Mouse (Mus musculus) hindbrain, postnatal 0 days (tissue): ENCODE measurements around the gene Snca. TPM values are rescaled to one million over a fixed set of nuclear protein-coding genes. Genes with fewer than 3 reads are reported as not detected.
"Not testable (repeated sequence)": the region's sequence is repeated elsewhere in the genome, so short reads cannot be mapped to it uniquely, and the experiment has no call there.

ENCODE experiments used
- ATAC-seq: fragments of 200-750 bp; cut with Nextera tagmentation; 2 replicates; pipeline ENCODE4 v1.8.0; 2017; ENCODE audit warnings: mild to moderate bottlenecking, moderate TSS enrichment, moderate library complexity
- DNase-seq: peaks from one replicate; pipeline ENCODE4 v3.0.0-alpha.2; 2015; ENCODE audit warnings: low spot score
- H3K27ac ChIP-seq: fragments of 300-500 bp; sonication (generic); 2 replicates; pipeline ENCODE4 v1.5.1; 2014; ENCODE audit warnings: mild to moderate bottlenecking
- H3K27me3 ChIP-seq: fragments of 300-500 bp; sonication (generic); 2 replicates; pipeline ENCODE4 v1.6.1; 2014; ENCODE audit warnings: low read length, mixed read lengths; ENCODE audit not compliant: insufficient read depth
- H3K36me3 ChIP-seq: fragments of 300-500 bp; sonication (generic); 2 replicates; pipeline ENCODE4 v1.6.1; 2014; ENCODE audit warnings: low read length, mixed read lengths; ENCODE audit not compliant: insufficient read depth
- H3K4me1 ChIP-seq: fragments of 300-500 bp; sonication (generic); 2 replicates; pipeline ENCODE4 v1.6.1; 2014; ENCODE audit warnings: antibody characterized with exemption, low read length, mixed read lengths; ENCODE audit not compliant: insufficient read depth
- H3K4me2 ChIP-seq: fragments of 300-500 bp; sonication (generic); 2 replicates; pipeline ENCODE4 v1.6.1; 2014; ENCODE audit warnings: low read depth, mild to moderate bottlenecking, low read length, moderate library complexity, mixed read lengths
- H3K4me3 ChIP-seq: fragments of 300-500 bp; sonication (generic); 2 replicates; pipeline ENCODE4 v1.5.1; 2014; ENCODE audit warnings: low read length
- H3K9ac ChIP-seq: fragments of 300-500 bp; sonication (generic); replicated peaks from 2 replicates; pipeline ENCODE4 v1.6.1; 2014; ENCODE audit warnings: mild to moderate bottlenecking, low read length, moderate library complexity, mixed read lengths
- H3K9me3 ChIP-seq: fragments of 300-500 bp; sonication (generic); 2 replicates; pipeline ENCODE4 v1.6.1; 2016; ENCODE audit warnings: low read length, mixed read lengths
- CTCF ChIP-seq: IDR thresholded peaks from 2 replicates; pipeline ENCODE4 v1.5.1; 2016; ENCODE audit warnings: antibody characterized with exemption, control low read depth, low read depth
- WGBS: fragments of 180-500 bp; shearing (Covaris S2); extraction: QIAGEN DNeasy Blood & Tissue Kit; methylation state at CpG from one replicate; pipeline ENCODE4 v1.1.7; 2014; 5-methylcytosine and 5-hydroxymethylcytosine counted together
- polyA plus RNA-seq: library from polyadenylated mRNA; unstranded; fragments of >200 nt; fragmentation: Nextera tagmentation; extraction: Ambion mirVana; gene quantifications from 2 replicates; pipeline ENCODE4 v1.2.1, GENCODE M21; 2015
- total RNA-seq: library from RNA; depleted of rRNA; stranded (reverse); fragments of >200 nt; gene quantifications from 2 replicates; pipeline ENCODE4 v1.2.3, GENCODE M21; 2014; rRNA removed

Snca gene
- total and polyA plus RNA-seq, 2 experiments from 2014 or later = 131 to 408 TPM

- no peak overlapping the region for H3K27ac ChIP-seq
- TF ChIP-seq CTCF = no peak
- no peaks in the 10 kb centered on the region for H3K4me1 ChIP-seq
- 29% methylated on average over 2 of the region's 2 CpGs for WGBS
- no peak overlapping the region for H3K4me2 ChIP-seq
- ATAC-seq = no peak
- H3K9me3 ChIP-seq = no peaks in the 10 kb centered on the region
- H3K36me3 ChIP-seq = no peaks in the 10 kb centered on the region
- no peak for DNase-seq
- H3K27me3 ChIP-seq = no peaks in the 10 kb centered on the region
- no peak overlapping the region for H3K9ac ChIP-seq
- no peak overlapping the region for H3K4me3 ChIP-seq
These were observed 98.5 kb downstream of the Snca start for GRCm38 (mm10) chr6:60731164-60731563.

- peak; percentile 73 for DNase-seq
- ATAC-seq = peak; percentile 81
- H3K4me1 ChIP-seq = peaks cover 4% of the 10 kb centered on the region; the same call in 1 of the 2 replicates
These were observed 105.4 kb downstream of the Snca start for GRCm38 (mm10) chr6:60724110-60724829.

GRCm38 (mm10) chr6:60717566-60717965 lies 112.1 kb downstream of the Snca start:
- no peak for ATAC-seq

More at GRCm38 (mm10) chr6:60724110-60724829, 105.4 kb downstream of the Snca start:
- no peak for TF ChIP-seq CTCF
- H3K27me3 ChIP-seq = no peaks in the 10 kb centered on the region
- no peaks in the 10 kb centered on the region for H3K36me3 ChIP-seq
- no peak overlapping the region for H3K27ac ChIP-seq
- WGBS = 48% methylated on average over 2 of the region's 2 CpGs
- no peak overlapping the region for H3K4me3 ChIP-seq
- no peak overlapping the region for H3K4me2 ChIP-seq
- no peak overlapping the region for H3K9ac ChIP-seq
- no peaks in the 10 kb centered on the region for H3K9me3 ChIP-seq

GRCm38 (mm10) chr6:60709997-60710471 lies 119.6 kb downstream of the Snca start:
- Histone ChIP-seq H3K4me3 (no peak overlapping the region), H3K9me3 (no peaks in the 10 kb centered on the region), H3K4me1 (no peaks in the 10 kb centered on the region), H3K27me3 (no peaks in the 10 kb centered on the region), H3K9ac (no peak overlapping the region), H3K36me3 (no peaks in the 10 kb centered on the region), H3K4me2 (no peak overlapping the region), H3K27ac (peak overlapping the region; percentile 37; the same call in 1 of the 2 replicates)
- no peak for TF ChIP-seq CTCF
- WGBS = 14% methylated on average over 2 of the region's 2 CpGs
- peak; percentile 71 for ATAC-seq
- peak; percentile 12 for DNase-seq

More at GRCm38 (mm10) chr6:60717566-60717965, 112.1 kb downstream of the Snca start:
- Histone ChIP-seq H3K27me3 (no peaks in the 10 kb centered on the region), H3K4me2 (no peak overlapping the region), H3K9ac (no peak overlapping the region), H3K4me1 (no peaks in the 10 kb centered on the region), H3K36me3 (no peaks in the 10 kb centered on the region), H3K27ac (no peak overlapping the region; the same call in 1 of the 2 replicates), H3K9me3 (no peaks in the 10 kb centered on the region), H3K4me3 (no peak overlapping the region)
- TF ChIP-seq CTCF = no peak
- WGBS = 67% methylated on average over 3 of the region's 3 CpGs
- peak; percentile 20 for DNase-seq

GRCm38 (mm10) chr6:60698072-60698471 lies 131.6 kb downstream of the Snca start:
- Histone ChIP-seq H3K27me3 (no peaks in the 10 kb centered on the region), H3K27ac (no peak overlapping the region), H3K9ac (no peak overlapping the region), H3K36me3 (no peaks in the 10 kb centered on the region), H3K4me2 (no peak overlapping the region), H3K4me1 (no peaks in the 10 kb centered on the region), H3K9me3 (no peaks in the 10 kb centered on the region), H3K4me3 (no peak overlapping the region)
- no peak for TF ChIP-seq CTCF
- DNase-seq (no peak), ATAC-seq (no peak)
- WGBS = 88% methylated on average over 2 of the region's 2 CpGs

- H3K4me1 ChIP-seq, ATAC-seq, H3K4me3 ChIP-seq, H3K36me3 ChIP-seq, H3K27me3 ChIP-seq, DNase-seq, H3K4me2 ChIP-seq, H3K27ac ChIP-seq, H3K9me3 ChIP-seq, H3K9ac ChIP-seq: not testable (repeated sequence)
- 80% methylated on average over 4 of the region's 4 CpGs for WGBS
These were observed 142.6 kb downstream of the Snca start for GRCm38 (mm10) chr6:60687048-60687447.

- peak; percentile 77 for TF ChIP-seq CTCF
- Histone ChIP-seq H3K27ac (no peak overlapping the region), H3K4me1 (no peaks in the 10 kb centered on the region), H3K36me3 (no peaks in the 10 kb centered on the region), H3K4me3 (no peak overlapping the region), H3K27me3 (no peaks in the 10 kb centered on the region), H3K4me2 (no peak overlapping the region), H3K9me3 (no peaks in the 10 kb centered on the region), H3K9ac (no peak overlapping the region)
- ATAC-seq (no peak), DNase-seq (peak; percentile 86)
- 50% methylated on average over 4 of the region's 4 CpGs for WGBS
These were observed 147.4 kb downstream of the Snca start for GRCm38 (mm10) chr6:60682233-60682632.

Other genes with a start within 250 kb of the Snca start
- gene Mmrn1, start 95.1 kb upstream of the Snca start, total RNA-seq = 0.58 and 1.9 TPM in 2 replicates
- 0.82 and 1.1 TPM in 2 replicates for gene Mmrn1, start 95.1 kb upstream of the Snca start, polyA plus RNA-seq